Mouse (Mus musculus) forebrain, embryonic 14.5 days (tissue): Measurements from ENCODE around the gene Tsc2. TPM values are rescaled to one million over a fixed set of nuclear protein-coding genes. Genes with fewer than 3 reads are reported as not detected.

Experiments
- ATAC-seq: fragments of 200-750 bp; cut with Nextera tagmentation; 2 replicates; pipeline ENCODE4 v1.8.0; 2017; ENCODE audit warnings: mild to moderate bottlenecking, moderate library complexity
- DNase-seq: peaks from one replicate; pipeline ENCODE4 v3.0.0-alpha.2; 2015; ENCODE audit warnings: low spot score
- H3K27ac ChIP-seq: fragments of 300-500 bp; sonication (generic); 2 replicates; pipeline ENCODE4 v1.5.1; 2014; ENCODE audit warnings: low read depth, mild to moderate bottlenecking, control low read depth, low read length, moderate library complexity
- H3K27me3 ChIP-seq: fragments of 300-500 bp; sonication (generic); replicated peaks from 2 replicates; pipeline ENCODE4 v1.6.1; 2014; ENCODE audit warnings: low read length, control low read depth, mixed read lengths; ENCODE audit not compliant: control insufficient read depth, insufficient read depth
- H3K36me3 ChIP-seq: fragments of 300-500 bp; sonication (generic); 2 replicates; pipeline ENCODE4 v1.6.1; 2014; ENCODE audit warnings: low read length, control low read depth; ENCODE audit not compliant: control insufficient read depth, insufficient read depth
- H3K4me1 ChIP-seq: fragments of 300-500 bp; sonication (generic); 2 replicates; pipeline ENCODE4 v1.6.1; 2014; ENCODE audit warnings: antibody characterized with exemption, low read length, control low read depth; ENCODE audit not compliant: control insufficient read depth, insufficient read depth
- H3K4me2 ChIP-seq: fragments of 300-500 bp; sonication (generic); 2 replicates; pipeline ENCODE4 v1.6.1; 2014; ENCODE audit warnings: mild to moderate bottlenecking, control low read depth, low read length
- H3K4me3 ChIP-seq: fragments of 300-500 bp; sonication (generic); 2 replicates; pipeline ENCODE4 v1.5.1; 2014; ENCODE audit warnings: low read depth, low read length, control low read depth
- H3K9ac ChIP-seq: fragments of 300-500 bp; sonication (generic); 2 replicates; pipeline ENCODE4 v1.6.1; 2014; ENCODE audit warnings: mild to moderate bottlenecking, low read length, control low read depth, moderate library complexity
- H3K9me3 ChIP-seq: fragments of 300-500 bp; sonication (generic); replicated peaks from 2 replicates; pipeline ENCODE4 v1.6.1; 2016; ENCODE audit warnings: low read length, control low read depth, mixed read lengths; ENCODE audit not compliant: control insufficient read depth
- WGBS: fragments of 180-500 bp; shearing (Covaris S2); extraction: QIAGEN DNeasy Blood & Tissue Kit; methylation state at CpG from one replicate; pipeline ENCODE4 v1.1.7; 2014; 5-methylcytosine and 5-hydroxymethylcytosine counted together
- polyA plus RNA-seq: library from polyadenylated mRNA; unstranded; fragments of >200 nt; fragmentation: Nextera tagmentation; extraction: Ambion mirVana; gene quantifications from 2 replicates; pipeline ENCODE4 v1.2.1, GENCODE M21; 2014

Tsc2 gene
- polyA plus RNA-seq, 1 experiment from 2014 or later = 59.8 TPM

DNA sequence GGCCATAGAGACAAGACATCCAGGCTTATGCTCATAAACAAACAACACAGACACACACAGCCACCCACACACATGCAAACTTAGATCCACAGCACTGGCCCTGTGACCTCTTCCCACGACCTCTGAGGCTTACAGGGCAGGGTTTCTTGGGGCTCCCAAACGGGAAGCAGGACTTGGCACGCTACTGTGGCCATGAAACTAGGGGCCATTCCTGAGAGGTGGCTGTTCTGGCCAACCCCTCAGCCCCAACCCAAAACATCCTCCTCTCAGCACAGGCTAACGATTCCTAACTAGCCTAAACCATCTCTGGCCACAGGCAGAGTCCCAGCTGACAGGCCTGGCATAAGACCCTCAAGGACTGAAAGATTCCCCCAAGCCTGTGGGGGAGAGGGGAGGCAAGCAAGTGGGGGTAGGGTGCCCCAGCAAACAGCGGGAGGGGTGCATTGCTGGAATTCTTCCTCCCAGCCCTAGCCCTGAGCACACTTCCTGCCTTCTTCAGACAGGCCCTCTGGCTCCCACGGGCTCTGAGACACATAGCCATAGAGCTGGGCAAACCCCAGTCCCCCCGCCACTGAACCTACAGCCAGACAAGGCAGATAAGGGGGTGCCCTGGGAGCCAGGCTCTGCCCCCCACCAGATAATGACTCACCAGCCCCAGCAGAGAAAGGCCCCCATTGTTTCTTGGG, 11.7 kb upstream of the Tsc2 start:
- H3K9me3 ChIP-seq = no peaks in the 10 kb centered on the region
- no peaks in the 10 kb centered on the region for H3K27me3 ChIP-seq
- H3K4me2 ChIP-seq = no peak overlapping the region
- no peaks in the 10 kb centered on the region for H3K4me1 ChIP-seq
- no peaks in the 10 kb centered on the region for H3K36me3 ChIP-seq
- DNase-seq = no peak
- no peak for ATAC-seq
- H3K9ac ChIP-seq = no peak overlapping the region
- 63% methylated on average over 7 of the region's 7 CpGs for WGBS
- no peak overlapping the region for H3K4me3 ChIP-seq
- peak overlapping the region; percentile 14; the same call in 1 of the 2 replicates for H3K27ac ChIP-seq

DNA sequence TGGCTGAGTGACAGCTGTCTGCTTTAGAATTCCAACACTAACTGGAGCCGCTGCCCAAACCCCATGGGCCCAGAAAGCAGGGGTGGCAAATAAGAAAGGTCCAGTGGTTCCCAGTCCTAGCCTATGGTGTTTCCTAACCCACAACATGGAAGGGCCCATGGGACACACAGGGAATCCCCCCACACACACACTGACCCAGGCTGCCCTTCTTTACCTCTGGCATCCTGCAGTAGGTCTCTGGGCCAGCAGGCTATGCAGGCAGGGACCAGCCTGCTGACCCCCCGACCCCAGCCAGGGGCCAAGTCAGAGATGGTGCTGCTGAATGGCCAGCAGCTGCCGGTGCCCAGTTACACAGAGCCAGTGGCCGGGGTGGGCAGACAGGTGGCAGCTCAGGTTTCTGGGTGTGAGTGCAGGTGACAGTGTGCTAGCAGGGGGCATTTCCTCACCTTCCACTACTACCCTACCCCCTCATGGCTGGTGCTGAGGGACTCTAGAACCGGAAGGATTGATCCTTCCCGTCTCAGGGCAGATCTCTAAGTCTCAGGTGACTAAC, 10.4 kb upstream of the Tsc2 start:
- ATAC-seq (no peak), DNase-seq (no peak)
- no peaks in the 10 kb centered on the region for H3K27me3 ChIP-seq
- no peaks in the 10 kb centered on the region for H3K9me3 ChIP-seq
- no peak overlapping the region for H3K9ac ChIP-seq
- no peaks in the 10 kb centered on the region for H3K4me1 ChIP-seq
- no peak overlapping the region for H3K4me2 ChIP-seq
- H3K27ac ChIP-seq = no peak overlapping the region
- 78% methylated on average over 6 of the region's 6 CpGs for WGBS
- H3K36me3 ChIP-seq = no peaks in the 10 kb centered on the region
- H3K4me3 ChIP-seq = no peak overlapping the region

DNA sequence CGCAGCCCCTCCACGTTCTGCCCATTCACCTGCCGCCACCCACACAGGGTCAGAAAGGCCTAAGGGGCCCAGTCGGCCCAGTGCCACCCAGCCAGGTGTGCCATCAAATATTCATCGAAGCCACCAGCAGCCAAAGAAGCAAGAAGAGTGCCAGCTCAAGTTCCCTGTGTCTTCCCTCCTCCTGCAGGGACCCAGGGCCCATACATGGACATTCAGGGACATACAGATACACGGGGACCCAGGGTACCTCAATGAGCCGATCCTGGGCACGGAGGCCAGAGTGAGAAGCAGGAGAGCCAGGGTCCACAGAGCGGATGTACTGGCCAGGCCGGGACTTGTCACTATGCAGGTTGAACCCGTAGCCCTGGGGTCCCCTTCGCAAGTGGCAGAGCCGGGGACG, 9.5 kb upstream of the Tsc2 start:
- Histone ChIP-seq H3K4me2 (no peak overlapping the region), H3K27me3 (no peaks in the 10 kb centered on the region), H3K27ac (no peak overlapping the region), H3K9me3 (no peaks in the 10 kb centered on the region), H3K9ac (no peak overlapping the region), H3K36me3 (no peaks in the 10 kb centered on the region), H3K4me1 (no peaks in the 10 kb centered on the region), H3K4me3 (no peak overlapping the region)
- WGBS = 92% methylated on average over 14 of the region's 14 CpGs
- ATAC-seq (no peak), DNase-seq (no peak)

- no peaks in the 10 kb centered on the region for H3K27me3 ChIP-seq
- WGBS = 93% methylated on average over 15 of the region's 15 CpGs
- H3K9me3 ChIP-seq = no peaks in the 10 kb centered on the region
- no peak overlapping the region for H3K4me2 ChIP-seq
- no peaks in the 10 kb centered on the region for H3K4me1 ChIP-seq
- H3K4me3 ChIP-seq = no peak overlapping the region
- H3K36me3 ChIP-seq = no peaks in the 10 kb centered on the region
- H3K27ac ChIP-seq = no peak overlapping the region
- ATAC-seq (no peak), DNase-seq (no peak)
- H3K9ac ChIP-seq = no peak overlapping the region
Observed at GRCm38 (mm10) chr17:24640581-24640980, 8.2 kb upstream of the Tsc2 start.

DNA sequence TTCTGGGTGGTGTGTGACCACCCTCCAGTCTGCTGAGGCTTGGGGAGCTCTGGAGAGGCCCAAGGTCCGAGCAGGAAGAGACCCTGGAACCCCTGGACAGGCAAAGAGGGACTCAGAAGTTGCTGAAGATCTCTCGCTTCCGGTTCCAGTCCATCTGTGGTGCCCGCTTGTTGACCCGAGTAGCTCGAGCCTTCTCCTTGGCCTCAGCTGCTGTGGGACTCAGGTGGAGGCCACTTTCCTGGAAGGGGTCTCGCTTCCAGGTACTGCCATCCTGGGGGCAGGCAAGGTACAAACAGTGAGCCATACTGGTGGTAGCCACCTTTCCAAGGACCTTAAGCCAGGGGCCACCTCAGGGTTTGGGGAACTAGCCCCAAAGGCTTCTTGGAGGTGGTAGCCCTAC, 7.7 kb upstream of the Tsc2 start:
- Histone ChIP-seq H3K9me3 (no peaks in the 10 kb centered on the region), H3K9ac (no peak overlapping the region), H3K36me3 (no peaks in the 10 kb centered on the region), H3K4me2 (no peak overlapping the region), H3K27ac (no peak overlapping the region), H3K4me3 (no peak overlapping the region), H3K4me1 (no peaks in the 10 kb centered on the region), H3K27me3 (no peaks in the 10 kb centered on the region)
- DNase-seq (no peak), ATAC-seq (no peak)
- WGBS = 88% methylated on average over 7 of the region's 7 CpGs

GRCm38 (mm10) chr17:24639571-24639988, 7.2 kb upstream of the Tsc2 start:
- no peak overlapping the region for H3K4me2 ChIP-seq
- no peaks in the 10 kb centered on the region for H3K9me3 ChIP-seq
- no peaks in the 10 kb centered on the region for H3K27me3 ChIP-seq
- ATAC-seq = no peak
- DNase-seq = no peak
- no peaks in the 10 kb centered on the region for H3K4me1 ChIP-seq
- 0 out of 2 replicates have a peak overlapping the region, but pooled peaks have one; percentile 8 for H3K9ac ChIP-seq
- WGBS = 90% methylated on average over 5 of the region's 5 CpGs
- no peaks in the 10 kb centered on the region for H3K36me3 ChIP-seq
- H3K4me3 ChIP-seq = no peak overlapping the region
- no peak overlapping the region for H3K27ac ChIP-seq

- no peak overlapping the region for H3K4me2 ChIP-seq
- H3K9ac ChIP-seq = no peak overlapping the region
- no peaks in the 10 kb centered on the region for H3K4me1 ChIP-seq
- H3K9me3 ChIP-seq = no peaks in the 10 kb centered on the region
- no peak overlapping the region for H3K27ac ChIP-seq
- H3K36me3 ChIP-seq = no peaks in the 10 kb centered on the region
- H3K4me3 ChIP-seq = no peak overlapping the region
- no peaks in the 10 kb centered on the region for H3K27me3 ChIP-seq
- DNase-seq (no peak), ATAC-seq (no peak)
- 81% methylated on average over 9 of the region's 9 CpGs for WGBS
Observed at GRCm38 (mm10) chr17:24638840-24639239, 6.4 kb upstream of the Tsc2 start.

DNA sequence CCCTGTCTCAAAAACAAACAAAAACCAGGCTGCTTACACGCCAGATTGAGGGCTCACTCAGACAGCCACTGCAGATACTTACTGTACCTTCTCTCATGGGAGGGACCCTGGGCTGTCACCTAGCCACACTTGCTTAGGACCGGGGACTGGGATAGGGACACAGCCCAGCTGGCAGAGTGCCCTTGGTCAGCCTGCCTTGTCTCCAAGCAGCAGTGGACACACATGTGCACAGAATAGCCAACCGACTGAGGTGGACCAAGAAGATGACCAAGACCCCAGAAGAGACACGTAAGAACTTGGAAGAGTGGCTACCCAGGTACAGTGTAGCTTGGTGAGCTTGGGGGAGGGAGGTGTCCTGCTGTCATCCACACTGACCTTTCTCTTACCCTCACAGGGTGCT, 5.8 kb upstream of the Tsc2 start:
- 88% methylated on average over 4 of the region's 4 CpGs for WGBS
- ATAC-seq (no peak), DNase-seq (no peak)
- no peaks in the 10 kb centered on the region for H3K9me3 ChIP-seq
- H3K27ac ChIP-seq = no peak overlapping the region
- H3K27me3 ChIP-seq = no peaks in the 10 kb centered on the region
- H3K4me3 ChIP-seq = no peak overlapping the region
- H3K4me2 ChIP-seq = no peak overlapping the region
- H3K9ac ChIP-seq = no peak overlapping the region
- H3K36me3 ChIP-seq = no peaks in the 10 kb centered on the region
- peaks cover 1% of the 10 kb centered on the region; the same call in 1 of the 2 replicates for H3K4me1 ChIP-seq

DNA sequence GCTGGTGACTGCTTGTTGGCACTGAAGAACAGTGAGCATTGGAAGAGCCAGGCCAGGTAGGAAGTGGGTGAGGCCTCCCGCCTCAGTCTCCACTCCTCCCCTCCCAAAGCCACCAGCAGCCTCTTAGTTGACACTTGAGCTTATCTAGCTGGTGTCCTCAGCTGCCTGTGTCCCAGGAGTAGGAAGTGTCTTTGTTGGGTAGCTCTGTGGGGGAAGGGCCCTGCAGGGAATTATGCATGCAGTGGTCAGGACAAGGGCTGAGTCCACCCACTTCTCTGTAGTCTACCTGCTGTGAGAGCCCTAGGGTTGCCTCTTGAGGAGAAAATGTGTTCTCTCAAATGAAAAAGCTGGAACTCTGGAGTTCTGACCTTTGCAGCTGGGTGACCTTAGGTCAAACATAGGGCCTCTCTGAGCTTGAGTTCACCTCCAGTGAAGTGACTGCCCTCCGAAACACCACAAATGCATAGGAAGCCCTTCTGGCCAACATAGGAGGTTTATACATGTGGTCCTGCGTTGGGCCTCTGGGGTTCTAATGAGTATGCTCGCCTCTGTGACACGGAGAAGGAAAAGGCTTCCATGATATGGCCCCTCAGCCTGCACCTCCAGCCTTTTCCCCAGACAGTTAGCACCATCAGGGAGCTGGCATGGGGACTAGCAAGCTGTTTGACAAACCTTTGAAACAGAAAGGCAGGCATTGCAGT, 4.5 kb upstream of the Tsc2 start:
- no peak overlapping the region for H3K4me2 ChIP-seq
- H3K9me3 ChIP-seq = no peaks in the 10 kb centered on the region
- DNase-seq = no peak
- ATAC-seq = no peak
- no peak overlapping the region for H3K9ac ChIP-seq
- no peaks in the 10 kb centered on the region for H3K27me3 ChIP-seq
- peaks cover 6% of the 10 kb centered on the region; the same call in 1 of the 2 replicates for H3K4me1 ChIP-seq
- 68% methylated on average over 5 of the region's 5 CpGs for WGBS
- no peak overlapping the region for H3K27ac ChIP-seq
- no peak overlapping the region for H3K4me3 ChIP-seq
- no peaks in the 10 kb centered on the region for H3K36me3 ChIP-seq
